Mouse (Mus musculus) heart, postnatal 14 days (tissue): ENCODE results near the gene Otogl. TPM values are rescaled to one million over a fixed set of nuclear protein-coding genes. Genes with fewer than 3 reads are reported as not detected.
A peak's percentile ranks its signal among the peaks of the same experiment; 100 is the strongest.

Source experiments
- DNase-seq, 2 experiments: peaks; one replicate each; pipeline ENCODE4 v3.0.0; 2021 to 2022
- intact Hi-C: fragments of 180-260 bp; cut with DNase I; formaldehyde crosslinking; loops from one replicate; pipeline ENCODE4 v1.15.1; 2025
- long read RNA-seq, 2 experiments: library from polyadenylated mRNA; stranded (forward); transcript quantifications; one replicate each; pipeline ENCODE4 v2.0.0; 2021
- total RNA-seq, 2 experiments: library from RNA; stranded (reverse); gene quantifications; 2 replicates each; pipeline ENCODE4 v1.2.3; 2021

Gene Otogl
- under 1 TPM; 0.07 TPM for total RNA-seq
- long read RNA-seq, experiment 1, result 0 reads
- long read RNA-seq, experiment 2, result 0 reads

DNA sequence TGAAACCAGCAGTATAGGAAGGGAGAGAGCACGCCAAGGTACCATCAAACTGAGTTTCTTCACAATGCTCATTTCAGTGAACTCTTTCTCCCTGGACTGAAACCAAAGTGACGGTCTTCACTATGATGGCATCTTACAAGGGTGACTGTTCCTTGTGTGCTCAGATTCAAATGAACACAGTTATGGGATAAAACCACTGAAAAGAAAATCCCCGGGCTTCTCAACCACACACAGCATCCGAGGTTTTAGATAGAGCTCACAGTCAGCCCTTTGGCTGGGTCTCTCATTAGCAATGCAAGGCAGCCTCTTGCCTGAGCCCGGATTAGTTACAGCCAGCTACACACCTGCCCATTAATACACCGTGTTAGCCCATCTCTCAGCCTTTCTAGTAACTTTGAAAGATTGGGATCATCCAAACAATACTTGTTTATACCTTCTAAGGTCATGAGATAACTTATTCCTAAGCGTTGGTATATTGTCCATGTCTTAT lies at the start of gene Otogl:
Otogl (minus strand) TSS at position 51 of the 490 bp plus-strand sequence.
- intact Hi-C loops, result no loop called here
- no peak for DNase-seq

DNA sequence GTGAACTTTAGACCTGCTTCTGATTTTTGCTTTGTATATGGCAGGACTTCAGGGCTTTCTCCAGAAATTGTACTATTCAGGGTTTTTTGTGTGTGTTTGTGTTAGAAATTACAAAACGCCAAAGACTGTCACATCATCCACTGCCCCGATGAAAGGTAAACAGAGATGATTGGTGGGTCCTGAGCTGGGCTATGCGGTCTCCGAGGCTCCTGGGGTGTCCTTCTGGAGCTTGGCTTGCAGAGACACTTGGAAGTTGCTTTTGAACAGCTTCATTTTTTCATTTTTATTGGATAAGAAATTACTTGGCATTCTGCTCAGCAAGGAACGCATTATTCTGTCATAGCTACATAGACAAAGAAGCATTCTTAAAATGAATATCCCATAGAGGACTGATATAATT lies 44.7 kb upstream of the Otogl start:
- intact Hi-C loops, result no loop called here
- DNase-seq, result no peak

DNA sequence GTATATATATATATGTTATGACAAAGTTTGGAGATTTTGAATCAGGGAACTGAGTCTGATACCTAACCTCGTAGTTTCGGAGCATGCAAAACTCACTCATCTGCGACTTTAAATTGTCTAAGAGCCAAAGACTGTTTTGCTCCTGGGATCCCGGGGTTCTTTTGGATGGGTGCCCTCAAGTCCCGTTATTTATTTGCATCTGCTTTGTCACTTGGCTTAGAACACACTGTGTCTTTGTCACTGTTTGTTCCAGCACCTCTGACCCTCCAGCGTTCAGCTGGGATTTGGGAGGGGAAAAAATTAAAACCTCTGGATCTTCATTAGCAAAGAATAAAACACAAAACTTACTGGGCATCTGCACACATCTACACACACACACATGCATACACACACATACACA lies 42.5 kb upstream of the Otogl start:
- peak; percentile 19 to 27 for DNase-seq
- intact Hi-C loops, result no loop called here

DNA sequence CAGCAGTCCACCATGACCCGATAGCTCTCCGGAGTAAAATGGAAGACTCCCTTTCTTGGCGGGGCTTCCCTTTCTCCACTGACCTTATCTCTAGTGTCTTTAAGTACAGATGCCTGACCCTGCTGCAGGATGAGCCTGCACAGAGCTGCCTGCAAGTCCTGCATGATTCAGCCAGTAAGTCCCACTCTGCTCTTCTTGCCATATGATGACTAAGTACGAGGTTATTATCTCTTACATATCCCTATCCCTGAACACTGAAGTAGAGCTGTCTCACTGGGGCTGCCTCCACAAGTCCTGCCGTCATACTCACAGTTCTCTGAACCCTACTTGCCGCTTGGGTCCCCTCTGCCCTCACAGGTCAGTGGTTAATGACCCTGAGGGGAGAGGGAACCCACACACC lies 39.7 kb upstream of the Otogl start:
- no peak for DNase-seq
- intact Hi-C loops, result no loop called here

DNA sequence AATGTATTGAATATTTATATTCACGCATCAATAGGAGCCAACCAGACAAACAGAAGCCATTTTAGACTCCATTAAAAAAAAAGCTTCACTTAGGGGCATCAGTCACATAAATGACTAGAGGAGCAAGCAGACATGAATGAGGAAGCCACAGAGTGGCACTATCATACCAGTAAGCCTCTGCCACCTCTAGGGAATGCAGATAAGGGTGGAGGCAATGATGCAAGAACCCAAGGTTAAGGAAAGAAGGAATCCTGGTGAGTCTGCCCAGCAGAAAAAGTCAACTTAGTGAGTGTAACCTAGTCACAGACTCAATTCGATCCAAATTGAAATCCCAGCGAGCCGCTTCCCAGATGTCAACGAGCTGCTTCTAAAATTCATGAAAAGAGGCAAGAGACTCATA lies 38.0 kb upstream of the Otogl start:
- intact Hi-C loops, result no loop called here
- DNase-seq, result no peak

DNA sequence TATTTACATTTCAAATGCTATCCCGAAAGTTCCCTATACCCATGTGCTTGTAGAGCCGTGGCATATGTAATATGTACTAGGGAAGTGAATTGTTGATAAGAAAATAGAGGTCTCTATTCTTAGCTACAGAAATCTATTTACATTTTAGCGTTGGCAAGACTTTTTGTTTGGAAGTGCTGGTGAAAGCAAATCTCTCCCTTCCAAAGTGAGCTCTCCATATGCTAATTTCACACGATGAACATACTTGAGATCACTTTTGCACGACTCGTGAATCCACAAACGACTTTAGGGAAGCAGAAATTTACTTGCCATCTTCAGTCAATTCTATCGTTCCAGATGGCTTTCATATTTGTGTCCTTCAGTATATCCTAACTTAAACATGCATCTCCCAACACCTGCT lies 36.7 kb upstream of the Otogl start:
- no peak for DNase-seq
- intact Hi-C loops, result no loop called here

DNA sequence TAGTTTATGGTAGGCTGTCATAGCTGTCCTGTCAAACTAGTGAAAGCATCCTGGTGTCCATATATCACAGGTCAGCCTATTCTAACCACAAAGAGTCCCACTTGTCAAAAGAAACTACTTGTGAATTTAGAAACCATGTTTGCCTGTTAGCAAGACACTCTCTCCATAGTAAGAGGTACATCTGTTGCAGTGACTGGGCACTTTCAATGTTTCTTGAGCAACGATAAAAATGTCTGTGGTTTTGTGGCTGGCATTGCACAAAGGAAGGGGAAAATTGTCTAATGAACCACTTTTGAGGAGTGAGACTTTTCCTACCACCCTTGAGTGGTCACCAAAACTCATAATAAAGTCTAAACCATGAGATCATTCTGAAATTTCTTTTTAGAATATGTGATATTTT lies 36.1 kb upstream of the Otogl start:
- intact Hi-C loops, result no loop called here
- no peak for DNase-seq

DNA sequence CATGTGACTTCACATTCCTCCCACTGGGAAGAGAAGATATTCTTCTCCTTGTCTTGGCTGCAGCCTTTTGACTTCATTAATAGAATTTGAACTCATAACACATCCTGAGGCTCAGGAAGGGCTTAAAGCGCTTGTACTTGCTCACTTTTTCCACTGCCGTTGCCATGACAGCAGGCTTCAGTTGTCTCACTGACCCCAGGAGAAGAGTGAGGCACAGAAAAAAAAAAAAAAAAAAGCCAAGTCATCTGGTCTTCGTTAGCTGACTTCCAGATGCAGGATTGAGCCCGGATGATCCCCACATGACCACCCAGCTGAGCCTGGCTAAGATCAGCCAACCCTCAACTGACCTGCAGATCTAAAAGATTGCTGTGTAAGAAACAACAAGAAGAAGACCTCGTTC lies 34.4 kb upstream of the Otogl start:
- no peak for DNase-seq
- intact Hi-C loops, result no loop called here

DNA sequence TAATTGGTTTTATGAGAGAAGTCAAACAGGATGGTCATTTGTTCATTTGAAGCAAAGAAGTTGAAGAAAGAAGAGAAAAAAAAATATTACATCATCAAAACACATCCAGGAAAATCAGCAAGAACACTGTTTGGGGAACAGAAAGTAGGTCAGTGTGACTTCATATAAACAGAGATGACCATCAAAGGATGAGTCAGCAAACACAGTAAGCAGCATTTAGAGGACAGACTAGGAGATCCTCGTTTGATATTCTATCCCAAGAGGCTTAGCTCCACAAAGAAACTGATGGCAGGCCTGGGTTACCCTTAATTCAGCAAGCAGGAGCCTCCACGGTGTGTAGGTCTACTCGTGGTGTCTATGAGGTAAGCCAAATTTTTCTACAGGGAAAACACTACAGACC lies 31.9 kb upstream of the Otogl start:
- no peak for DNase-seq
- intact Hi-C loops, result loop anchor here (5.0 kb wide), 1 partner anchor 128 kb away; no protein-coding TSS in a partner anchor

DNA sequence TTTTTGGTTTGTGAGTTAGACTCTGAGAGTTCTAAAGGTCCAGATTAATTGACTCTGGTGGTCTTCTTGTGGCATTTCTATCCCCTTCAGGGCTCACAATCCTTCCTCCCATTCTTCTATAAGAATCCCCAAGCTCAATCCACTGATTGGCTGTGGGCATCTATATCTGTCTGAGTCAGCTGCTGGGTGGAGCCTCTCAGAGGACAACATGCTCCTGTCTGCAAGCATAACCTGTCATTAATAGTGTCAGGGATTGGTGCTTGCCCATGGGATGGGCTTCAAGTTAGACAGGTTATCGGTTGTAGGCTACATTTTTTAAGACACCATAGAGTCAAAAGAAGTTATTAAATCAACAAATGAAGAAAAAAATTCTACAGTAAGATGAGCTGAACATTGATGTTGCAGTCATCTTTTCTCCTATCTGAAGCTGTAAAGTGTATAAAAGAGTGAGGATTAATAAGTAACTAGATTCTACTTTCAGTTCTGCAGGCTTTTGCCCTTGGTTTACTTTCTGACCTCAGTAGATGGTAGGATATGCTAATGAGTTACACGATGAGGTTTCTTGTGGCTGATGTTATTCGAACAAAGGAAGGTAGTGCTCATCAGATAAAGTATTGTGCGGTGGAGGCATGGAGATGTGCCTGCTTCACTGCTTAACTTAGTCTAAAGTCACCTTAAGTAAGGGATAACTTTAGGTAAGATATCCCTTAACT lies 29.4 kb upstream of the Otogl start:
- DNase-seq, result no peak
- intact Hi-C loops, result loop anchor here (5.0 kb wide), 1 partner anchor 131 kb away; no protein-coding TSS in a partner anchor

DNA sequence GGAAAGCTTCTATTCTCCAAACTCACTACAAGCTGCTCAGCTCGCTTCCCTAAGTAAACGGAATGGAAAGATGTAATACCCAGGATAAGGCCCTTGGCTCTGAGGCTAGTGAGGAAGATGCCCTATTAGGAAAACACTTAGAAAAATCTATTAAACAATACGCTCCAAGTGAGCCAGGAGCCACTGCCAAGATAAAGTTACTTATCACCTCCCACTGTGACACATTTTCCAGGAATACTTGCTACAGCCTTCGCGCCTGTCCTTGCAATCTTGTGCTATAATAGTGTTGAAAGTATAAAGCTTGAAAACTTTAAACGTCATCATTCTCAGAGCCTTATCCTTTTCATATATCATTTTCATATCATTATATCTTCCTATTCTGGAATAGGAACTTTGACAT lies 28.4 kb upstream of the Otogl start:
- DNase-seq, result no peak
- intact Hi-C loops, result loop anchor here (5.0 kb wide), 1 partner anchor 132 kb away; no protein-coding TSS in a partner anchor

DNA sequence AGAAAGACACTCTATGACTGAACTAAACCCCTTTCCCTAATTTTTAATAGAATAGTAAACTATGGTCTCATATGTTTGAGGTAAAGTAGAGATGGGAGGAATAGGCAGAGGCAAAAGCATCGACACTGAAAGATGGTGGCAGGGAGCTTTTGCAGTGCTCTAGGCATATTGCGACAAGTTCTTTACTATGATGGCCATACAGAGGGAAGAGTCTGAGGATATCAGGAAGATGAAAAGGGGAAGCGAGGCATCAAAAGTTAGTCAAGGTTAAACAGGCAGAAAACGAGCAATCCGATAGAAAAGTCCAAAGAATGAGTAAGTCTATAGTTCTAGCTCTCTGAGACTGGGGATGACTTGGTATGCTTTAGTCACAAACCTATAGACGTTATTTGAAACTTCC lies 27.9 kb upstream of the Otogl start:
- intact Hi-C loops, result loop anchor here (5.0 to 10.0 kb wide), 2 partner anchors 132 to 505 kb away; no protein-coding TSS in a partner anchor
- no peak for DNase-seq

DNA sequence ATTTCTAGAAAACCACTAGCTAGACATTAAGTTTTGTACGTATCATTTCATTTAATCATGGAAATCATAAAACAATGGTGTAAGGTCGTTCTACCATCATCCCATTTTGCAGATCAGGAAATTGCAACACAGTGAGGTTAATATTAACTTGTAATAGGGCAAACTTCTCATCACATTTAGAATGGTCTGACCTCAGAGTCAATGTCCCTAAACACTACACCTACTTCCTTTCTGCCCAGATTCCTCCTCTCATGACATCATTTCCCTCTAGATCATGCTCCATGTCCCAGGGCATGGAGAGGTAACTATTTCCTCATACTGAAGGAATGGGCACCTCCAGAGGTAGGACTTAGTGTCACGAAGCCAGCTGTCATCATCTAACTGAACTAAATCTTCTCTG lies 22.1 kb upstream of the Otogl start:
- intact Hi-C loops, result loop anchor here (5.0 to 10.0 kb wide), 3 partner anchors 153 to 511 kb away; no protein-coding TSS in a partner anchor
- no peak for DNase-seq

DNA sequence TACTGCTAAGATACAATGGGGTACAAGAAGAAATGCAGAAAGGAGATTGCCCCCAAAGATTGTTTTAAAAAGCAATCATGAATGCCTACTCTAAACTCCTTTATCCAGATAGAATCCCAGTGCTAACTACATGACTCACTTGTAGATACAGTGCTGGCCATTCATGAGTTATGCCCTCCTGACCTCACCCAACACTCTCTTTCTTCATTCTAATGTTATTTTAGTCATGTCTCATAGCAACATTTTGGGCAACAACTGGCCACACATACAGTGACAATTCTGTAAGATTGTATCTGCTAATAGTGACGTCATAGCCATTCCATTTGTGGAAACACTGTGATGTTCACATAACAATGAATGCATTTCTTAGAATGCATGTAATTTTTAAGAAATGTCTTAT lies 21.6 kb upstream of the Otogl start:
- intact Hi-C loops, result loop anchor here (2.0 to 10.0 kb wide), 4 partner anchors 154 to 511 kb away; no protein-coding TSS in a partner anchor
- DNase-seq, result no peak

DNA sequence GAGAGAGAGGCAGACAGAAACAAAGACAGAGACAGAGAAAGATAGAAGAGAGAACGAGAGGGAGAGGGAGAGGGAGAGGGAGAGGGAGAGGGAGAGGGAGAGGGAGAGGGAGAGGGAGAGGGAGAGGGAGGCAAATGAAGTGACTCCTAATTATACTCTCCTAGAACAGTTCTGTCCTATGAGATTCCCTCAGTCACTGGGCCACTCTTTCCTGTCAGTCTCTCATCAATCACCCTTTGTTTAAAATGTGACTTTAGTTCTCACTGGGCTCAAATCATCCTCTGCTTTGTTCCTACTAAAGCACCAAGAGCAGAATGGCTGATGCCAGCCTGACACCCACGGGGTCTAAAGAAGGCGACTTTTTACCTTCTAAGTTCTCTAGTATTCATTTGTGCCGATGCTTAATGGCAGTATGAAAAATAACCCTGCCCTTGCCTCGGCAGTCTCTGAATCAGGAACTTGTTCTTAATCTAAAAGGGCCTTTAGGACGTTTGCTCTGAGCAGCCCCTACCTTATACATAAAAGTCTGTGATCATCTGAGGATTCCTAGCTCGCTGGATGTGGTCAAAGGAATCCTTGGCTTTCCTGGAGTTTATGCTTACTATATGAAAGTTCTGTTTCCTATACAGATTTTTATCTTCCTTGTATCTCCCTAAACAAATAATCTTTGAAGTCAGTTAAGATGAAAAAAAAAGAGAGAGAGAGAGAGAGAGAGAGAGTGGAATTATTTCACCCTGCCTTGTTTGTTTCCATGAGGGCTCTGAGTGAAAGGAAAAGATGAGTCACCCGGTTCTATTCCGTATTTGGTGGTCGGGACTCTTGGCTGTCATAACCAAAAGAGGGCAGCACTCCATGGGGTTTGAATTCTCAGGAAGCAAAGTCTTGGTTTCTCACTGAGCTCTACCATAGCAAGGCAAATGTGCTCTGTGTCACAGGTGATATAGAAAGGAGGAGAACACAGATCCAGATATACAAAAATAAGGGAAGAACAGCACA lies 20.2 kb upstream of the Otogl start:
- intact Hi-C loops, result loop anchor here (2.0 to 10.0 kb wide), 5 partner anchors 155 to 513 kb away; partner anchors contain the start of gene Ppp1r12a
- peak; percentile 52 to 72 for DNase-seq

DNA sequence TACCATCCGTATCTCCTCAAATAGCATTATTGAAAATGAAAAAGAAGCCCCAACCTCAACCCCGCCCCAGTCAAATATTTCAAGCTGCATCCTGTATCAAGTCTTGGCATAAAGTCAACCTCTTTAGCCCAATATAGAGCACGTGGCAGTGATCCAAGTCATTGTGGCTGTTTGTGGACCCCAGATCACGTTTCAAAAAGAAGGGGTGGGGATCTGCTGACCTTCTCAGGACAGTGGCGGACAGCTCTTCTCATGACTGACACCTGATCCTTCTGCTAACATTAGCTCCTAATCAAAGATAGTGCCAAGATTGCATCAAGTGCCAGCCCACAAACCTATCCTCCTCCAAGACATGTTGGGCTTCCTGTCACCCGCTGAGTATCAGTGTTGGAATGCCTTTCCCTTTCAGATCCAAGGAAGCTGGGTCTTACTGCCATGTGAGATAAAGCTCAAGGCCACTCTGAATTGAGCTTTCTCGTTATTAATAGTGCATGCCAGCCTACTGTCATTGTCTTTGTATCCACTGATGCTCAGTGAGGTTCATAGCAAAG lies 18.6 kb upstream of the Otogl start:
- intact Hi-C loops, result loop anchor here (2.0 to 10.0 kb wide), 4 partner anchors 157 to 514 kb away; partner anchors contain the start of gene Ppp1r12a
- peak; percentile 52 to 68 for DNase-seq

DNA sequence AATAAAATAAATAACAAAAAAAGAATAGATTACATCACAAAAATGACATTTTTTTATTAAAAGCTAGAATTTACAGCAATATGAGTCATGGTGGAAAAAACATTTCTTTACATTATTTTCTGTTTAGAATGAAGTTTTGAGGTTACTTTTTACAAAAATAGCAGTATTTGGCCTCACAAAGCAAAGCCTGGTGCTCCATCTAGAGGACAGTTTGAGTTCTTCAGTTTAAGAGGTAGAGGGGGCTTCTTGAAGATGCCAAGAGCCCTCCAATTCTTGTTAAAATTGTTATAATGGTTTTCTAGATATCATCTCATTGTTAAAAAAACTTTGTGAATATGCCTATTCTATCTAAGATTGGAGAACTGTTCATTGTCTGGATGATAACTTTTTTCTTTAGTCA lies 13.4 kb upstream of the Otogl start:
- DNase-seq, result no peak
- intact Hi-C loops, result loop anchor here (1.0 to 2.0 kb wide), 2 partner anchors 66 to 125 kb away; no protein-coding TSS in a partner anchor

DNA sequence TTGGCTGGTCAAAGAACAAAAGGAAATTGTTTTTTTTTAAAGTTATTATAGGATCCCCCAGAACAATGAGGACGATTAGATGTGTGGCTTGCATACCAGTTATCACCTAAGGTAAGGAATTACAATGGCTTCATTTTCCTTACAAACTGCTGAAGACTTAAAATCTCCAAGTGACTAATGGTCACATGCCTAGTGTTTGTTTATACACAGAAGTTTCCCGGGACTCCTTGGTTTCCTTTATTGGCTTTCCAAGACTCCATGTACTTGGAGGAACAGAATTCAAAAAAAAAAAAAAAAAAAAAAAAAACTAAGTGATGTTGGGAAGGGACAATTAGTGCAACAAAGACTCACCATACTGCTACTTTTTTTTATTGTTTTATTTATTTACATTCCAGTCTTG lies 11.9 kb upstream of the Otogl start:
- intact Hi-C loops, result loop anchor here (2.0 kb wide), 1 partner anchor 123 kb away; no protein-coding TSS in a partner anchor
- DNase-seq, result no peak

DNA sequence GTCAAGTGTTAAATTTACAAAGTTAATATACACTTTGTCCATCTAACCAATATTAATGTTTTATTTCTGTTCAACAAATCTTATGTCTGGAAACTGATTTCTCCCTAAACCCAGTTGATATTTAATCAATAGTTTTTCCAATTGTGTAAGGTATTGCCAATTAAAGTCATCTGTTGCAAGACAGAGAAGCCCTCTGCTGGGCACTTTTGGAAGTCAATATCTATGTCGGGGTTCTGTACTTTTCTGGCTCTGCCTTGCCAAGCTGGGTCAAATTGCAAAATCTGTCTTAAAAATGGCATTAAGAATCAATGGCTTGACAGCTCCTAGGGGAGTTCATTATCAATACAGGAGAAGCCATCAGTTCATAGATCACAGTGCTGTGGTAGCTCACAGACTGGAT lies 10.8 kb upstream of the Otogl start:
- intact Hi-C loops, result no loop called here
- DNase-seq, result peak in 1 of 2 experiments; percentile 45

DNA sequence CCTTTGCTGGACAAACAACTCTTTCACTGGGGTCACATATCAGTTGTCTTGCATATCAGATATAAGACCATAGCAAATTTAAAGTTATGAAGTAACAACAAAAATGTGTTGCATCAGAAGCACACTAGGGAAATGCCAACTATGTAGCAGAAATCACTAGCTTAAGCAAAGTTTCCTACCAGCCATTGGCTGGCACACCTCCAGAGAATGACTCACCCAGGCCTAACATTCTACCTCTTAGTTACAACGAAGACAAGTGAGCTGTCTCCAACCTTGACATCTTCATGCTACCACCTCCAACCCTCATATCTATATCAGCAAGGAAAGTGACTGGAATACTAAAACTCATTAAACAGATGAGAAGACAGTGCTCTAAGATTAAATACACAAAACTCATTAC lies 9.6 kb upstream of the Otogl start:
- DNase-seq, result no peak
- intact Hi-C loops, result no loop called here
